Mouse (Mus musculus) kidney, adult 18-20 months (tissue): Measurements from ENCODE around the gene Clps.

ENCODE experiments used
- DNase-seq: peaks from one replicate; pipeline ENCODE4 v3.0.0; 2021

Gene Clps

DNA sequence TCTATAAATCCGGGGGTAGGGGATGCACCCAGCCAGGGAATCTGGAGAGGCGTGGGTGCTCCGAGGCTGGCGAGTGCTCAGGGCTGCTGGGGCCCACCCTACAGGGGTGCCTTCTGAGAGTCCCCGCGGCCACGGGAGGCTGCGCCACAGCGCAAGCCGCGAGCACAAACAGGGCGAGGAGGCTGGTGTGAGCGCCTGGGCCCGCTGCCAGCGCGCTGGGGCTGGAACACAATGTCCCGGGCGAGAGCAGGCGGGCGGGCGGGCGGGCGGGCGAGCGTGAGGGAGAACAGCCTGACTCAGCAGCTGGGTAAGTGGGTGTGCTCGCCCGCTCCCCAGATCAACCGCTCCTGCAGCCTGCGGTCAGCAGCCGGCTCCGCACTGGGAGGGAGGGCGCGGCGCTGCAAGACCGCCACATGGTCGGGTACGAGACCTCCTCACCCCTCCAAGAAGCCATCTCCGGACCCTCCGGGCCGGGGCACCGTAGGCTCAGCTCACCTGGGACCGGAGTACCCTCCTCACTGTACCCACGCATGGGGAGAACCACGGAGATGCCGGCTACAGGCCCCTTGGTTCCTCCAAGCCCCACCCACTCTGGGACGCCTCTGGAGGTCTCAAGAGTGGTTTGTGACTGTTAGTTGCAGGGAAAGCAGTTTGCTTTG, 42.5 kb downstream of the Clps start:
- peak; percentile 97 for DNase-seq

DNA sequence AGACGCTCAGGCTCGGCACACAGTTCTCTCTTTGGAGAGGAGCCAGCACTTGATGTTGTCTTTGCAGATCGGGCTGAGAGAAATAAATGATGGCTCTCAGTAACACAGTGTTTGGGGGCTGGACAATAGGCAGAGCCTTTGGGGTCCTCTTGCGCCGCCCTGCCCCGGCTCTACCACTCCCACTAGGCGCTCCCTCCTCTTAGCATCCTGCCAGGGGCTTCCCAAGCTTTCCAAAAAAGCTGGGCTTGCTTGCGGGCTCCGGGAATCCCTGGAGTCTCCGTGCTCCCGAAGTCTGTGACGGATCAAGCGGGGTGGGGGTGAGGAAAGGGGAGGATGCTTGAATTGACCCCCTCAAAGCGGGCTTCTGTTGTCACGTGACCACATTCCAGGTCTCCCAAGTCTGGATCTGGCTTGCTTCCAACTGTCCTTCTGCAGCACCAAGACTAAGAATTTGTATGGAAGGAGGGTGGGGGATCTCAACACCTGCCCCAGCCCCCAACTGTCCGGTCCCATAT, 43.1 kb downstream of the Clps start, which contains the start of gene Fkbp5:
Gene Fkbp5, minus strand, starts transcription at position 87 of the 515 bp plus-strand sequence.
- DNase-seq, result no peak

DNA sequence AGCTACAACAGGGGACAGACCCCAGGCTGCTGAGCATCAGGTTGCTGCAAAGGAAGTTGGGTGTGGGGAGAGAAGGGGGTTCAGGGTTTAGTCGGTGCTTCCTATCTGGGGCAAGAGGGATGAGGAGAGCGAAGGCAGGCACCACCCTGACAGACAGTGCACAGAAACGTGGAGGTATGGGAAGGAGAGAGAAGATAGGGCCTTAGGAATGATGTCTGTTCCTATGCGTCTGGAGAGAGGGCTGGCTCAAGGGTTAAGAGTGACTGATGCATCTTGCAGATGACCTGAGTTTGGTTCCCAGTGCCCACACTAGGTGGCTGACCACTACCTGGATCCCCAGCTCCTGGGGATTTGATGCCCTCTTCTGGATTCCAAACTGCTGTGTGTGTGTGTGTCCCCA, 43.7 kb downstream of the Clps start:
- DNase-seq, result peak; percentile 26

DNA sequence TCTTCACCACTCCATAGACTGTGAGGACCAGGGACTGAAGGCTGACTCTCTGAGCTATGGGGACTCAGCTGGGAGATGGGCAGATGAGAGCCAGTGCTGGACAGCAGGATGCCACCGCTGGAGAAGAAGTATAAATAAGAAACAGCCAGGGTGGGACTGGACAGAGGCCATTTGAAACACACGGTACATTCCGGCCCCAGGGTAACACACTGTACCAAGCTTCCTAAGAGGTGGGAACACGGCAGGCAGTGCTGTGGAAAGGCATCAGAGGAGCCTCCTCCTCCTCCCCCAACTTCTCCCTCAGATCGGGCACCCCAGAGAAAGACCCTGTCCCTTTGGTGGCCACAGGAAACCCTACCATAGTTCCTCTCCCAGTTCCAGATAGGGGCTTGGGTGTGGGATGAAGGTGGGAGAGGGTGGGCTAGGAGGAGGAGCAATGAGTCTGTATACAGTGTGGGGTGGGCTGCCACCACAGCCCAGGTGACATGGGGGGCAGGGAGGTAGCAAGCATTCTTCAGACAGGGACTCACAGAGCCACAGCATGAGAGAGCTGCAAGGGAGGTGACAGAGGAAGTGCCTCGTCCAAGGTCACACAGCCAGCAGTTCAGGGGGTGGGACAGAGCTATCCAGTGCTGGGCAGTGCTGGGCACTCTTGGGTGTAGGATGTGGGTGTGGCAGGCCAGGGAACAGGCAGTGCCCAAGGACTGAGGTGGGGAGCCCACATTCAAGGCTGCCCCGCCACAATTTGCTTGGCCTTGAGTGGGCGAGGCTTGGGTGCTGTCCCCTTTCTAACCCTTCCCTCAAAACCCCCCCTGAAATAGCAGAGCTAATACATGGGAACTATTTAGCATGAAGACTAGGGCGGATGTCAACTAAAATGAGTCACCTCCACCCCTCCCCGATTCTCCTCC, 44.9 kb downstream of the Clps start:
- peak; percentile 66 for DNase-seq

DNA sequence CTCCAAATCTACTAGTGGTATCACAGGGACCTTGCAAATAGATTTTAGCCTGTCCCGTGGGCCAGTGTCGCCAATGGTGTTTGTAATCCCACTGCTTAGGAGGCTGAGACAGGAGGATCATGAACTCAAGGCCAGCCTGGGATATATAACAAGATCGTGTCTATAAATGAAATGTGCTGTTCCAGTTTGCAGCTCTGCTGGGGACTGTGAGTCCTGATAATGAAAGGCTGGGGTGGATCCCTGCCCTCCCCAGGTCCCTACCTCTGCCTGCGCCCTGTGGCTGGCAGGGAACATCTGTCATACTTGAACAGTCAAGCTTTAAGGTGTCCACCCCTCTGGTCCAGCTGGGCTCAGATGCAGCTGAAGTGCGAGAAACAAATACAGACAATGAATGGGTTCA, 46.0 kb downstream of the Clps start:
- no peak for DNase-seq

DNA sequence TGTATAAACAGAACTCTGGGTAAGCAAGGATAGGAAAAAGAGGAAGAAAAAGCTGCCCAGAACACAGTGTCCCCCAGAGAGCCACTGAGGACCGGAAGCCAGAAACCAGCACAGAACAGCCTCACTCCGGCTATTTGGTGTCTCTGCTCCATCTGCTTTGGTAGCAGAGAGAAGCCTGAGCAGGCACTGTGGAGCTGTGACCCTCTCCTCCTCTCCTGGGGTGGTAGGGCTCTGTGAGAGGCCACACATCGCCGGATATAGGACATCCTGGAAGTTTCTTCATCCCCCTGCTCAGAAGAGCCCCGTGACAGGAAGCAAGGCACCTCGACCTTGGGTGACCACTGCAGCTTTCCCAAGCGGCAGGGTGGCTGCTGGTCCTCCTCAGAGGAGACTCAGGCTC, 46.7 kb downstream of the Clps start:
- peak; percentile 59 for DNase-seq

DNA sequence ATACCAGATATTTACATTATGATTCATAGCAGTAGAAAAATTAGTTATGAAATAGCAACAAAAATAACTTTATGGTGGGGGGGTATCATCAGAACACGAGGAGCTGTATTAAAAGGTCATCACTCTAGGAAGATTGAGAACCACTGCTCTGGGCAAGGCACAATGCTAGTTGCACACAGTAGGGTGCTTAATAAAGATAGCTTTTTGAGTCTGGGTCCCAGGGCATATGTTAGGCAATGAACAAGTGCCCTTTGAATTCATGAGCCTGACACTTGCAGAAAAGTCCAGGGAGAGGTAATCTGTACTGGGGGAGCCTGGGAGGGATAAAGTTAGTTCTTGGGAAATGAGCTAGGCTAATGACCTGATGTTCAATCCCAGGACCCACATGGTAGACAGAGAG, 47.2 kb downstream of the Clps start:
- DNase-seq, result no peak

DNA sequence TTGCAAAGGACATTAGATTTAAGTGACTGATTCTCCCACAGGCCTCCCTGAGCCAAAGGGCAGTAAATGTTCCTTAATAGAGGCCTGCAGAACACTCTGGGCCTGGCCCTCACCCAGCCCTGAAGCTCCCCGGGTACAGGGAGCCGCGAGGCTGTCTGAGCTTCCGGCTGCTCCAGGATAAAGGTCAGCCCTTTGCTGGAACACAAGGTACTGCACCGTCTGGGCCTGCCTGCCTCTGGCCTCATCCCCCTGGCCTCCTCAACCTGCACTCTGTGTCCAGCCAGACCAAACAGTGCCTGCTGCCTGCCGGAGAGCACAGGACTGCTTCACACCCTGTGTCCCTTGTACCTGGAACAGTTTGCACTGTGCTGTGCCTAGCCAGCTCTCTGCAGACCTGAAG, 47.9 kb downstream of the Clps start:
- DNase-seq, result peak; percentile 91

DNA sequence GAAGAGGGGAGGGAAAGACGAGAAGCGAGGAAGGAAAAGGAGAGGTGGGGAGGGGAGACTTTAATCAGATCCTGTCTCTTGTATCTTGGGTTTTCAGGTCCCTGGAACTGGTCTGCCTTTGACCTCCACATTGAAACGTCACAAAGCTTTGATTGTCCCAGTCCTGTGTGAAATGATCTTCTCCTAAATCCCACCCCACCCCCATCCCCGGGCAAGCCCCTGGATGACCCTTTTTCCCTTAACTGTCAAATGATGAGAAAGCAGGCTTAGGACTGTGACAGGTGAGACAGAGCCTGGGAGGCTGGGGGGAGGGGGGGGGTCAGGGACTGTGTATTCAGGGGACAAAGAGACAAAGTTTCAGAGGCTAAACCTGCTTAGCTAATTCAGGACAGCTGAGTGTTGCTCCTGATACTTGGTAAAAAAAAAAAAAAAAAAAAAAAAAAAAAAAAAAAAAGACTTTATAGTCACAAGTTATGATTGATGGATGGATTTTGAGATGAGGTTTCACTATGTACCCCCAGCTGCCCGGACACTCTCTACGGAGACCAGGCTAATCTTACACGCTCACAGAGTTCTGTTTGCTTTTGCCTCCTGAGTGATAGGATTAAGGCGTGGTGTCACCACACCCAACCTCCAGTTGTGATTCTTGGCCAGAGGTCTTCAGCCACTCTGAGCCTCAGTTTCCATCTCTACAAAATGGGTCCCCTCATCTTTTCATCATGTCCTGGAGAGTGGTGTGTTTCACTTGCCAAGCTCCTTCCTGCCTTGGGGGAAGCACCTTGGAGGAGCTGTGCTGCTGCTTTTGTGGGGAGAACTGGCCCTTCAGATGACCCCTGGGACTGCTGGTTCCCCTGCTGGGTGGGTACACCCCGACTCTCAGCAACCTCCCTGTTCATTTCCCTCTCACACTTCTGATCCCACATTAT, 48.7 kb downstream of the Clps start:
- DNase-seq, result no peak

DNA sequence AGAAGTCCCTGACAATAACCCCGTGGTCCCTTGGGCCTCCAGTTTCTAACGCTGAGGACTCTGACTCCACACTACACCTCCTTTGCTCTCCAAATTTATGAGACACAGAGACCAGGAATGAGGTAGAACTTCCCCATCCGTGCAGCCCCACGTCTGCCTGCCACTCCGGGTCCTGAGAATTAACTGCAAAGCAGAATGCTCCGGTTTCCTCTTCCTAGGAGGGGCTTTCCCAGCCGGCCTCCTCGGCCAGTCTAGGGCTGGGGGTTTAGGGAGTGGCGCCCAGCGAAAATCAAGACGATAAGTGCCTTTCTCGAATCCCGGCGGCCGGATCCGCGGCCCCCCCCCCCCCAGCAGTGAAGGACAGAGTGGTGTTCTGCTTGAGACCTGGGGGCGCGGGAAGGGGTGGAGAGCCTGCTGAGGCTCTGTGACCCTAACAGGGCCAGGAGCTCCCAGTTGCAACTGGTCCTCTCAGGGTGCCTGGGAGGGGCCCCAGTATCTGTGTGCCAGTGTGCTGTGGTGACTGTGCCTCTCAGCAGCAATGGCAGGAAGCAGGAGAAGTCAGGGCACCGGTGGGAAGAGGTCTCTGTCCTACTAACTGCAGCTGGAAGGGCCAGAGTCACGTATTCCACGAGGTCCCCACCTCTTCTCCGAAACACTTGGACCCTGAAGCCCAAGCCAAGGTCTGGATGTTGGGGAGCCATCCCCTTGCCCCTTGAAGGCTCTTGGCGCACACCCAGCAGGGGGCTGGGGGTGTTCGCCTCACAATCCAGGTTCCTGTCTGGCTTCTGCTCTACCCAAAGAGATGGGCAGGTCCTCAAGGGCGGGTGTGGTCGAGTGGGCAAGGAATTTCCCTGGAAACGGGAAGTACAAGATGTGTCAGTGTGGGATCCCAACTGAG, 49.9 kb downstream of the Clps start:
- peak; percentile 27 for DNase-seq
